Mouse (Mus musculus) olfactory bulb, adult 2 months (tissue): Measurements from ENCODE around the gene Gtf2h5.

ENCODE experiments used
- CTCF ChIP-seq: fragments of 200-500 bp; IDR thresholded peaks from 2 replicates; pipeline ENCODE4 v1.5.1; 2012; ENCODE audit warnings: low read depth, mild to moderate bottlenecking, low read length, moderate library complexity; ENCODE audit not compliant: insufficient read depth
- POLR2A ChIP-seq: fragments of 200-500 bp; IDR thresholded peaks from 2 replicates; pipeline ENCODE4 v1.6.1; 2012; ENCODE audit warnings: mild to moderate bottlenecking, low read depth, low read length, moderate library complexity; ENCODE audit not compliant: insufficient read depth

GRCm38 (mm10) chr17:6107015-6107601 lies 27.5 kb downstream of the Gtf2h5 start:
- TF ChIP-seq CTCF (no peak), POLR2A (no peak)
